Comparison of ENCODE assay signal across 8 mouse cellular contexts in genomic region chr2:36197919-36198881, GRCm38 (mm10). TPM values are rescaled to one million over a fixed set of nuclear protein-coding genes. Genes with fewer than 3 reads are reported as not detected.
DNase-seq lines count a peak whose midpoint lies in the region; ATAC-seq and TF ChIP-seq lines count a peak whose summit lies in the region.

No protein-coding gene starts in this region.

- H3K4me2 ChIP-seq in hindbrain, embryonic 16.5 days (ENCODE audit: low read length) = peak overlapping the region; percentile 42
- H3K4me2 ChIP-seq in midbrain, embryonic 15.5 days = peak overlapping the region; percentile 37

- peaks cover 86% of the 10 kb centered on the region for H3K27me3 ChIP-seq in E14TG2a.4 (ENCODE audit: insufficient read depth, low read length)
- peaks cover 3% of the 10 kb centered on the region; the same call in 1 of the 2 replicates for H3K27me3 ChIP-seq in hindbrain, embryonic 16.5 days (replicated peaks; ENCODE audit: control insufficient read depth, insufficient read depth, low read length)
- peaks cover 24% of the 10 kb centered on the region; the same call in 1 of the 2 replicates for H3K27me3 ChIP-seq in midbrain, embryonic 15.5 days (replicated peaks)

- H3K9ac ChIP-seq in hindbrain, embryonic 16.5 days (ENCODE audit: low read depth, low read length) = peak overlapping the region; percentile 48
- peak overlapping the region; percentile 11 for H3K9ac ChIP-seq in midbrain, embryonic 15.5 days

- H3K4me3 ChIP-seq in E14TG2a.4 (replicated peaks; ENCODE audit: low read length) = 0 out of 2 replicates have a peak overlapping the region, but pooled peaks have one; percentile 2
- H3K4me3 ChIP-seq in hindbrain, embryonic 16.5 days (ENCODE audit: low read length) = peak overlapping the region; percentile 9; the same call in 1 of the 2 replicates
- no peak overlapping the region for H3K4me3 ChIP-seq in midbrain, embryonic 15.5 days

- peak overlapping the region; percentile 12; the same call in 1 of the 2 replicates for H3K27ac ChIP-seq in hindbrain, embryonic 16.5 days (ENCODE audit: low read depth, low read length)
- H3K27ac ChIP-seq in midbrain, embryonic 15.5 days = peak overlapping the region; percentile 43

- intact Hi-C loops in left cerebral cortex, postnatal 25 days (cut with DNase I) = loop anchor here (2.0 to 5.0 kb wide), 2 partner anchors 61 to 219 kb away; partner anchors contain the start of genes Mrrf, Rbm18 and Ttll11

- H3K36me3 ChIP-seq in E14TG2a.4 (ENCODE audit: insufficient read depth, low read length) = no peaks in the 10 kb centered on the region
- no peaks in the 10 kb centered on the region for H3K36me3 ChIP-seq in hindbrain, embryonic 16.5 days (ENCODE audit: control insufficient read depth, insufficient read depth, low read length)
- no peaks in the 10 kb centered on the region for H3K36me3 ChIP-seq in midbrain, embryonic 15.5 days (replicated peaks)

- DNase-seq in brain, embryonic 14.5 days (ENCODE audit: low read depth) = peak; percentile 68
- peak; percentile 52 to 57 for DNase-seq in frontal cortex, postnatal 10 days (ENCODE audit: low spot score in 2 of 2)
- peak; percentile 70 to 91 for DNase-seq in left cerebral cortex, postnatal 25 days (ENCODE audit: low spot score in 2 of 2)
- DNase-seq in thymus, postnatal 10 days (ENCODE audit: low spot score in 2 of 2) = no peak
- no peak for DNase-seq in ovary, postnatal 10 days (ENCODE audit: low spot score)

- 10% methylated on average over 20 of the region's 20 CpGs for WGBS in hindbrain, embryonic 16.5 days
- 10% methylated on average over 20 of the region's 20 CpGs for WGBS in midbrain, embryonic 15.5 days

- peak; percentile 67 for ATAC-seq in hindbrain, embryonic 16.5 days
- peak; percentile 85 for ATAC-seq in midbrain, embryonic 15.5 days (replicated peaks)

- no peak for TF ChIP-seq POLR2A in brain, embryonic 14.5 days (IDR thresholded peaks at IDR 0.05; ENCODE audit: borderline replicate concordance, extremely low read depth, insufficient read depth, insufficient read length, poor library complexity, severe bottlenecking)

- H3K9me3 ChIP-seq in E14TG2a.4 (ENCODE audit: low read length) = peaks cover 4% of the 10 kb centered on the region; the same call in 1 of the 2 replicates
- H3K9me3 ChIP-seq in hindbrain, embryonic 16.5 days (ENCODE audit: control insufficient read depth, low read length) = no peaks in the 10 kb centered on the region
- no peaks in the 10 kb centered on the region for H3K9me3 ChIP-seq in midbrain, embryonic 15.5 days

- peaks cover 50% of the 10 kb centered on the region for H3K4me1 ChIP-seq in E14TG2a.4 (replicated peaks; ENCODE audit: low read depth, low read length)
- peaks cover 25% of the 10 kb centered on the region for H3K4me1 ChIP-seq in hindbrain, embryonic 16.5 days (ENCODE audit: control insufficient read depth, insufficient read depth, low read depth, low read length)
- peaks cover 26% of the 10 kb centered on the region for H3K4me1 ChIP-seq in midbrain, embryonic 15.5 days

- TF ChIP-seq CTCF in E14TG2a.4 (conservative IDR thresholded peaks at IDR 0.05; ENCODE audit: low read length) = no peak
- no peak for TF ChIP-seq CTCF in brain, embryonic 14.5 days (IDR thresholded peaks at IDR 0.05; ENCODE audit: borderline replicate concordance, extremely low read depth, insufficient read depth, insufficient read length)

RNA-seq across cellular contexts. Expression of gene Ptgs1, which starts 32.0 kb away (rescaled TPM):
- 2.3 and 3.0 TPM in 2 replicates for polyA plus RNA-seq in brain, embryonic 14.5 days (2012; rRNA removed)
- 6.6 and 6.8 TPM in 2 replicates for polyA plus RNA-seq in hindbrain, embryonic 16.5 days (2015; fragmentation: Nextera tagmentation; extraction: Ambion mirVana)
- total RNA-seq in left cerebral cortex, postnatal 25 days (2021) = 10 to 100 TPM; 15.5 to 19.8 TPM
- polyA plus RNA-seq in midbrain, embryonic 15.5 days (2015; fragmentation: Nextera tagmentation; extraction: Ambion mirVana) = 4.1 and 4.9 TPM in 2 replicates

Comparison
In these comparisons a context has a peak if more than half of its experiments do, and no peak if none do; other contexts are left out.
1. DNase-seq: peak in brain, embryonic 14.5 days (single experiment), frontal cortex, postnatal 10 days (2 of 2) and left cerebral cortex, postnatal 25 days (2 of 2); none in thymus, postnatal 10 days (0 of 2) and ovary, postnatal 10 days (single experiment).